Mouse (Mus musculus): ENCODE results near the gene Galnt12.

GRCm38 (mm10) chr4:47149963-47150362, 58.3 kb downstream of the Galnt12 start:
- no peak for TF ChIP-seq CTCF (IDR thresholded peaks at IDR 0.05; ENCODE audit: borderline replicate concordance, insufficient read depth, low read depth, low read length)
- no peak for TF ChIP-seq POLR2A (IDR thresholded peaks at IDR 0.05; ENCODE audit: borderline replicate concordance, insufficient read depth, low read length)
